Mouse (Mus musculus): ENCODE measurements around the gene Gmds. TPM values are rescaled to one million over a fixed set of nuclear protein-coding genes. Genes with fewer than 3 reads are reported as not detected.

Gene Gmds
- total and polyA plus RNA-seq, 2 experiments = 3.2 to 3.5 TPM

- Histone ChIP-seq H3K79me2 (ENCODE audit: control insufficient read depth, insufficient read depth, low read length) (no peaks in the 10 kb centered on the region), H3K27ac (replicated peaks; ENCODE audit: insufficient read depth, low read depth, low read length) (no peak overlapping the region), H3K4me1 (ENCODE audit: control insufficient read depth, insufficient read depth, low read length) (peaks cover 7% of the 10 kb centered on the region; the same call in 1 of the 2 replicates), H3K9ac (ENCODE audit: low read depth, low read length) (no peak overlapping the region), H3K4me3 (ENCODE audit: insufficient read depth, low read depth, low read length) (no peak overlapping the region), H3K36me3 (ENCODE audit: control insufficient read depth, insufficient read depth, low read length) (no peaks in the 10 kb centered on the region), H3K27me3 (ENCODE audit: control insufficient read depth, insufficient read depth, low read length) (peaks cover 18% of the 10 kb centered on the region)
- 2% methylated on average over 43 of the region's 43 CpGs for WGBS
- TF ChIP-seq CTCF (IDR thresholded peaks at IDR 0.05; ENCODE audit: low read depth, low read length) (peak; percentile 89), POLR2A (IDR thresholded peaks at IDR 0.05; ENCODE audit: extremely low read depth, insufficient read depth, low read length) (no peak)
- DNase-seq (ENCODE audit: extremely low read depth, low read depth, low spot score) = no peak
These were observed 537.7 kb downstream of the Gmds start for GRCm38 (mm10) chr13:31800581-31801576.

- Histone ChIP-seq H3K4me1 (ENCODE audit: control insufficient read depth, insufficient read depth, low read length) (peaks cover 6% of the 10 kb centered on the region; the same call in 1 of the 2 replicates), H3K27me3 (ENCODE audit: control insufficient read depth, insufficient read depth, low read length) (peaks cover 15% of the 10 kb centered on the region), H3K27ac (replicated peaks; ENCODE audit: insufficient read depth, low read depth, low read length) (no peak overlapping the region), H3K4me3 (ENCODE audit: insufficient read depth, low read depth, low read length) (no peak overlapping the region), H3K79me2 (ENCODE audit: control insufficient read depth, insufficient read depth, low read length) (no peaks in the 10 kb centered on the region), H3K9ac (ENCODE audit: low read depth, low read length) (no peak overlapping the region), H3K36me3 (ENCODE audit: control insufficient read depth, insufficient read depth, low read length) (no peaks in the 10 kb centered on the region)
- WGBS = 35% methylated on average over 9 of the region's 9 CpGs
- DNase-seq (ENCODE audit: extremely low read depth, low read depth, low spot score) = no peak
- TF ChIP-seq CTCF (IDR thresholded peaks at IDR 0.05; ENCODE audit: low read depth, low read length) (no peak), POLR2A (IDR thresholded peaks at IDR 0.05; ENCODE audit: extremely low read depth, insufficient read depth, low read length) (no peak)
These were observed 540.5 kb downstream of the Gmds start for GRCm38 (mm10) chr13:31798075-31798474.

GRCm38 (mm10) chr13:31797346-31797745, 541.2 kb downstream of the Gmds start:
- no peak overlapping the region for H3K9ac ChIP-seq (ENCODE audit: low read depth, low read length)
- 67% methylated on average over 10 of the region's 10 CpGs for WGBS
- TF ChIP-seq POLR2A (IDR thresholded peaks at IDR 0.05; ENCODE audit: extremely low read depth, insufficient read depth, low read length) (no peak), CTCF (IDR thresholded peaks at IDR 0.05; ENCODE audit: low read depth, low read length) (no peak)
- no peaks in the 10 kb centered on the region for H3K79me2 ChIP-seq (ENCODE audit: control insufficient read depth, insufficient read depth, low read length)
- no peak for DNase-seq (ENCODE audit: extremely low read depth, low read depth, low spot score)
- H3K4me1 ChIP-seq (ENCODE audit: control insufficient read depth, insufficient read depth, low read length) = peaks cover 6% of the 10 kb centered on the region; the same call in 1 of the 2 replicates
- peaks cover 15% of the 10 kb centered on the region for H3K27me3 ChIP-seq (ENCODE audit: control insufficient read depth, insufficient read depth, low read length)
- H3K4me3 ChIP-seq (ENCODE audit: insufficient read depth, low read depth, low read length) = no peak overlapping the region
- no peaks in the 10 kb centered on the region for H3K36me3 ChIP-seq (ENCODE audit: control insufficient read depth, insufficient read depth, low read length)
- no peak overlapping the region for H3K27ac ChIP-seq (replicated peaks; ENCODE audit: insufficient read depth, low read depth, low read length)

- Histone ChIP-seq H3K79me2 (ENCODE audit: control insufficient read depth, insufficient read depth, low read length) (no peaks in the 10 kb centered on the region), H3K27me3 (ENCODE audit: control insufficient read depth, insufficient read depth, low read length) (peaks cover 3% of the 10 kb centered on the region), H3K4me3 (ENCODE audit: insufficient read depth, low read depth, low read length) (no peak overlapping the region), H3K27ac (replicated peaks; ENCODE audit: insufficient read depth, low read depth, low read length) (no peak overlapping the region), H3K36me3 (ENCODE audit: control insufficient read depth, insufficient read depth, low read length) (no peaks in the 10 kb centered on the region), H3K4me1 (ENCODE audit: control insufficient read depth, insufficient read depth, low read length) (no peaks in the 10 kb centered on the region), H3K9ac (ENCODE audit: low read depth, low read length) (no peak overlapping the region)
- DNase-seq (ENCODE audit: extremely low read depth, low read depth, low spot score) = no peak
- TF ChIP-seq POLR2A (IDR thresholded peaks at IDR 0.05; ENCODE audit: extremely low read depth, insufficient read depth, low read length) (no peak), CTCF (IDR thresholded peaks at IDR 0.05; ENCODE audit: low read depth, low read length) (no peak)
- 32% methylated on average over 5 of the region's 5 CpGs for WGBS
These were observed 545.4 kb downstream of the Gmds start for GRCm38 (mm10) chr13:31793163-31793562.

- no peak overlapping the region for H3K4me3 ChIP-seq (ENCODE audit: insufficient read depth, low read depth, low read length)
- H3K27me3 ChIP-seq (ENCODE audit: control insufficient read depth, insufficient read depth, low read length) = no peaks in the 10 kb centered on the region; the same call in 1 of the 2 replicates
- DNase-seq (ENCODE audit: extremely low read depth, low read depth, low spot score) = peak; percentile 34
- 12% methylated on average over 17 of the region's 17 CpGs for WGBS
- H3K9ac ChIP-seq (ENCODE audit: low read depth, low read length) = no peak overlapping the region
- no peaks in the 10 kb centered on the region for H3K36me3 ChIP-seq (ENCODE audit: control insufficient read depth, insufficient read depth, low read length)
- no peaks in the 10 kb centered on the region for H3K4me1 ChIP-seq (ENCODE audit: control insufficient read depth, insufficient read depth, low read length)
- no peak overlapping the region for H3K27ac ChIP-seq (replicated peaks; ENCODE audit: insufficient read depth, low read depth, low read length)
- TF ChIP-seq CTCF (IDR thresholded peaks at IDR 0.05; ENCODE audit: low read depth, low read length) (peak; percentile 90), POLR2A (IDR thresholded peaks at IDR 0.05; ENCODE audit: extremely low read depth, insufficient read depth, low read length) (no peak)
- H3K79me2 ChIP-seq (ENCODE audit: control insufficient read depth, insufficient read depth, low read length) = no peaks in the 10 kb centered on the region
These were observed 545.9 kb downstream of the Gmds start for GRCm38 (mm10) chr13:31792480-31793132.
